Mouse (Mus musculus) hindlimb bud, embryonic 11.5 days (tissue): ENCODE data around the gene Nr1d2.
"Not testable (repeated sequence)": the region's sequence is repeated elsewhere in the genome, so short reads cannot be mapped to it uniquely, and the experiment has no call there.

Experiments
- DNase-seq: peaks from one replicate; pipeline ENCODE4 v3.0.0-alpha.2; 2012; ENCODE audit warnings: low read depth, low spot score; ENCODE audit errors: extremely low spot score

Nr1d2 gene

GRCm38 (mm10) chr14:18238750-18239731 is at the start of gene Nr1d2:
Gene Nr1d2 (minus strand): TSS chr14:18239127.
- peak; percentile 96 for DNase-seq

DNA sequence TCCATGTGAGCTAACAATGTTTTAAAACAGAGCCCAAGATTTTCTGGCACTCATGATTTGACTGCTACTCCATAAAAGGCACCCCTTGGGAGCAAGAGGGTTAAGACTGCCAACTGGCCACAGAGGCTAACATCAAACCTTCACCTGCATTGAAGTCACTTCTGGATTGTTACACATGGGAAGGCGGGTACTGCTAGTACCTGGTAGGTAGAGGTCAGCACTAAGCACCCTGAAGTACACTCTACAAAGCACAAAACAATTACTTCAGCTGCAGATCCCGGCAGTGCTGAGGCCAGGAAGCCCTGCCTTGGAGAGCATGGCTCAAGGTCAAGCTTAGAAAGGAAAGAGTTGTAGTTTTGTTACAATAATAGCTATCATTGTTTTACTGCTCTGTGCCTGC is 48.5 kb upstream of the Nr1d2 start:
- no peak for DNase-seq

GRCm38 (mm10) chr14:18286441-18286840 is 47.5 kb upstream of the Nr1d2 start:
- DNase-seq = no peak

DNA sequence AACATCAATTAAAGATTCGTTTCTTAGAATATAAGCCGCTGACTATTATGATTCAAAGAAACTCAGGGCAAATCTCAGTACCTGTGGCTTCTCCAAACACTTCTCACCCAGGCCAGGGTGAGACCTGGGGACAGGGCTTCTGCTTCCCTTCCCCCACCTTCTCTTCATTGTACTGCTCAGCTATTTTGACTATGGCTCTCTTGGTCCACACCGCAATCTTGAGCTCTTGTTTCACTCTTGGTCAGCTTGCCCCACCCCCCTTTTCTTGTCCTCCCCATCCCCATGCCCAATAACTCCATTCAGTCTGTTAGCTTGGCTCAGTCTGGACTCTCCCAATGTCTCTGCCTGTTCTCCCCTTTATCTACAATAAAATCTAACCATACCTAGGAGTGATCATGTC is 46.5 kb upstream of the Nr1d2 start:
- DNase-seq = no peak

DNA sequence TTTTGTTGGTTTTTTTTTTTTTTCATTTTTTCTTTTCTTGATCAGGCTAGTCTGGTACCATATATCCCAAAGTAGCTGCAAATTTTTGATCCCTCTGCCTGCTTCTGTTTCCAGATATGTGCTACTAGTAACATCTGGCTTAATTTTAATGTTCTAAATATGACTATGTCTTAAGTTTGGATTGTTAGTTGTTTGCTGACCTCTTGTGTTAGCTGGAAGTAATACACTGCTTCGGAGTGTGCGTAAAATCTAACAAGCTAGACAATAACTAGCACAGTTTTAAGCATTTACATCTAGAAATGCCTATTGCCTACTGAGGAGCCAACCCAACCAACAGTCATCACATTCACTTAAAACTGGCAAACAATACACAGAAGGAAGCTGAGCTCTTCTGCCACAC is 45.7 kb upstream of the Nr1d2 start:
- no peak for DNase-seq

GRCm38 (mm10) chr14:18280375-18280774 is 41.4 kb upstream of the Nr1d2 start:
- DNase-seq = no peak

GRCm38 (mm10) chr14:18274526-18274925 is 35.6 kb upstream of the Nr1d2 start:
- DNase-seq = no peak

GRCm38 (mm10) chr14:18271666-18272065 is 32.7 kb upstream of the Nr1d2 start:
- DNase-seq = no peak

DNA sequence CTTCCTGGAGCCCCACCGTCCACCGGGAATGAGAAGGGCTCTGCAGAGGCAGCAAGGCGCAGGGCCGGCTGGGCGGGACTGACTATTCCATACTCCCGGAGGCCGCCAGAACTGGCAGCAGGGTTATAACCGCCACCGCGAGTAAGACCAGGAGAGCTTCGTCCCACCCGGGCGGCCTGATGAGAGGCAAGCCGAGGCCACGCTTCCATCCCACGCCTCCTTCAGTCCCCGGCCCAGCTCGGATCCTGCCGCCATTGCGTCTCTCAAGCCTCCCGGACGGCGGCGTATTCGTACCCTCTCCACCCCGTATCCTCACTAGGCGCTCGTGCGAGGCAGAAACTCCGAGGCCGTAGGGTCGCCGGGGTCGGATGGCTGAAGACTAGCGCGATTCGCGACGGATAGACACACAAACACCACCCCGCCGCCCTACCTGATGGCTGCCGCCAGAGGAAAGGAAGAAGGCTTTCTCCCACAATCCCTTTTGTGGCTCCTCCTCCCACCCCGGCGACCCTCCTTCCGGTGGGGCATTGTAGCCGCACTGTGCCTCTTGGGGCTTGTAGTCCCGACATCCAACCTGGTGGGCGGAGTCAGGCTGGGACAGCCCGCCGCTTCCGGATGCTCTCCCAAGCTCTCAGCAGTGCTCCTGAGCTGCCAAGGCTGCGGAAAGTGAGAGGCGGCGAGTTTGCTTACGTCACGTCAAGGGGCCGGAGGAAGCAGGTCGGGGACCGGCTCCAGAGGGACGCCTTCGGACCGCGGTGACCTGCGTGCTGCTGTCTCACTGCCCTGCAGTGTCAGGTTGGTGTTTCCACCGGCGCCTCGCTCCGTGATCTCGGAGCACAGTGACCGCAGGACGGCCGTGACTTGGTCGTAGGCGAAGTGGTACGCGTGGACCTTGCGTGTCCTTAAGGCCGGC is 31.9 kb upstream of the Nr1d2 start, which contains the start of the genes Nkiras1 and Rpl15:
Gene Nkiras1 (plus strand): TSS at position 608 of the 913 bp plus-strand sequence.
Gene Rpl15 (minus strand): TSS at position 863 of the 913 bp plus-strand sequence.
- peak; percentile 90 for DNase-seq

DNA sequence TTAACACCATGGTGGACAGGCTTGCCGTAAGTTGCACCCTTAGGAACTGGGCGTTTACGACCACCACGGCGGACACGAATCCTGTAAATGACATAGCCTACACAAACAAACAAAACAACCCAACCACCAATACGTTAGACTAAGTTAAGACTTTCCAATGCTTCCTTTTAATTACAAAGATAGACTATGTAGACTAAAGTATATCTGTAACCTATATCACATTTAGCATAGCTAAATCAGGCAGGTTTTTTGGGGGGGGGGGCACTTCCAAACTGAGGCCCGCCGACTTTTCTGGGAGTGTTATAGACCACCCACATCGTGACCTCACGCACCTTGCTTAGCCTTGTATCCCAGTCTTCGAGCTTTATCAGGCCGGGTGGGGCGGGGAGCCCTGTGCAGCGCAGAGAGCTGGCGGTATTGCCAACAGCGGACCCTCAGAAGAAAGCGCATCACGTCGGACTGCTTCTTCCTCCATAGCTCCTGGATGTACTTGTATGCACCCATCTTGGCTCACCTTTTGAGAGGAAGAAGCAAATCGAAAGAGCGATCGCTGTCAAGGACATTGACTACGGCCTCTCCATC is 31.1 kb upstream of the Nr1d2 start:
- DNase-seq = not testable (repeated sequence)

DNA sequence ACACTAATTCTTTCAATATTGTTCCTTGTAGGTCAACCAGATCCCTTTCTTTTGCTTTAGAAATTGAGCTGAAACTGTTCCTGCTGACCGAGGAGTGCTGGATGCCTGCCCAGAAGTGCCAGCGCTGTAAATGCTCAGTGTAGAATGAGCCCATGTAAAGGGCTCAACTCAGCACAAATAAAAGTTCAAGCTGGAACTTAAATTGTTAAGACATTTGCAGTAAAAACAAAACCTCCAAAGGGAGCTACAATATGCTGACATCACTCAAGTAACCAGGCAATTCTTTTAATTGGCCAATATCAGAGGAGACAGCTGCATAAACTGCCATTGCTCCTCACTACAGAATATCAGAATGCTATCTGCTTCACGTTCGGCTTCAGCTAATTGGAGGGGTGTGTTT is 24.5 kb upstream of the Nr1d2 start:
- DNase-seq = no peak

GRCm38 (mm10) chr14:18261203-18261602 is 22.3 kb upstream of the Nr1d2 start:
- DNase-seq = no peak

DNA sequence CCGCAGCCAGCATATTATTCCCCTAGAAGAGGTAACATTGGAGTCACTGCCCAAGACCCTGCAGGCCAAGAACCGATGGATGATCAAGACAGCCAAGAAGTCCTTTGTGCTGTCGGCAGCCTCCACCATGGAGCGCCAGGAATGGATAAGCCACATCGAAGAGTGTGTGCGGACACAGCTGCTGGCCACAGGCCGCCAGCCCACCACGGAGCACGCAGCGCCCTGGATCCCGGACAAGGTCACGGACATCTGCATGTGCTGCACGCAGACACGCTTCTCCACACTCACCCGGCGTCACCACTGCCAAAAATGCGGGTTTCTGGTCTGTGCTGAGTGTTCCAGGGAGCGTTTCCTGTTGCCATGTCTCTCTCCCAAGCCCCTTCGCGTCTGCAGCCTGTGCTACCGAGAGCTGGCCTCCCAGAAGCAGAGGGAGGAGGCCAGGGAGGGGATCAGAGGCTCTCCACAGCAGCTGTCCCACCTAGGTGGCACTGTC is 3.8 kb upstream of the Nr1d2 start:
- DNase-seq = no peak

GRCm38 (mm10) chr14:18241786-18242185 is 2.9 kb upstream of the Nr1d2 start:
- no peak for DNase-seq

DNA sequence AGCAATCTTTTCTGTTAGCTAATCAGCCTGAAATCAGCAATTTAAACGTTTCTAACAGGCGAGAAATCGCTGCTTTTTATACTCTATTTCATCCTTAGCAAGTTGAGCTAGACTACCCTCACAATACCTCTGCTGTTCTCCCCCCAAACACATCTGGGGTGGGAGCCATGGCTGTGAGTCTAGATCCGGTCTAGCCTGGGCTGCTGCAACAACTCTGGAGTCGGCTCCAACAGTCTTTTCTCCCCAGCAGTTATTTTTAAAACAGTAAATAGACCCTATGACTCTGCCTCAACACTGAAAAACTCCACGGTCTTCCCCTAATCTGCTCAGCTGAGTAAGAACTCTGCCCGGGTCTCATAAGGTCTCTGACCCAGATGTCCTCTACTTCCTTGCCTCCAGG is 1.2 kb upstream of the Nr1d2 start:
- no peak for DNase-seq

DNA sequence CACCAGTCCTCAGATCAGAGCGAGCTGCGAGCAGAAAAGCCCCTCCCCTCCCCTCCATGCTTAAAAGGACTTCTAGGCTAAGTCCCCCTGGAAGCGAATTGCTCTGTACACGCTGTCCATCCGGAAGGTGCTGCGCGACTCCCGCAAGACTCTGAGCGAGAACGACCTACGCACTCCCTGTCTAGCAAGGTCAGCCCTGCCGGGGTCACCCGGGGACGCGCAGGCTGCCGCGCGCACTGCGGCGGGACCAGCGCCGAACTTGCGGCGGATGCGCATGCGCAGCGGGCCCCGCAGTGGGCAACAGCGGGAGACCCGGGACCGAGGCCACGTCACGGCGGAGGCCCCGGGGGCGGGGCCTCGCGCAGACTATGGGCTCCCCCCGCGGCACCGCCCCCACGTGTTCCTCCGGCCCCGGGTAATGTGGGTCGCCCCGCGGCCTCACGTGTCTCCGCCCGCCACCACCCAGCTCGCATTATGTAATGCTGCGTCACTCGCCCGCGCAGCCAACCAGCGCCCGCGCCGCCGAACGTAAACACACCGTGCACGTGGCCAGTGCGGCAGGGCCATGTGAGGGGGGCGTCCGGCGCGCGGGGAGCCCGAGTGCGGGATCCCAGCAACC is 687 bp downstream of the Nr1d2 start:
- DNase-seq = peak; percentile 81

- no peak for DNase-seq
These were observed 1.5 kb downstream of the Nr1d2 start for GRCm38 (mm10) chr14:18237381-18237780.

DNA sequence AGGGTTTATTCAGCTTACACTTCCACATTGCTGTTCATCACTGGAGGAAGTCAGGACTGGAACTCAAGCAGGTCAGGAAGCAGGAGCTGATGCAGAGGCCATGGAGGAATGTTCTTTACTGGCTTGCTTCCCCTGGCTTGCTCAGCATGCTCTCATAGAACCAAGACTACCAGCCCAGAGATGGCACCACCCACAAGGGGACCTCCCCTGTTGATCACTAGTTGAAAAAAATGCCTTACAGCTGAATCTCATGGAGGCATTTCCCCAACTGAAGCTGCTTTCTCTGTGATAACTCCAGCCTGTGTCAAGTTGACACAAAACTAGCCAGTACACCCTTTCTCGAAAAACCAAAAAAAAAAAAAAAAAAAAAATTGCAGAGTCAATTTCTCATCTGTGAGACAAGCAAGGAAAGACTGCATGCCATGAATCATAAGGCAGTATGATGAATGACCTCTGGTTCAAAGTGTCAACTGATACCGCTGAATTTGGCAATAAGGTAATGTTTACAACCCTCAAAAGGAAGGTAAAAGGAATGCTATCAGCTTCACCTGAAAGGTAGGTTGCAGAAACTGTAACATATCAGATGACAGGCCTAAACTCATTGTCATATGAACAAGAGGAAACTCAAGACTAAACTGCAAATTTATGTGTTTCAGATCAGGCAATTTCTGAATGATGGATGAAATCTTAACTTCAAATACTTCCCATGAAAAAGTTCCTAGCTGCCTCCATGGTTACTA is 2.3 kb downstream of the Nr1d2 start:
- DNase-seq = not testable (repeated sequence)
